Mouse (Mus musculus) CH12.LX (cell line): ENCODE measurements at regions not wholly inside any gene's neighbourhood (a gene's known extent, or its start where the extent isn't known, plus 50 kb on each side); places are given as distances from the start of the nearest gene placed in this dataset.

ENCODE experiments used
- POLR2A ChIP-seq: IDR thresholded peaks from 2 replicates; pipeline ENCODE4 v1.6.1; 2011; ENCODE audit warnings: low read depth, mild to moderate bottlenecking, improper control_type of control experiment, low read length
- POLR2AphosphoS2 ChIP-seq: IDR thresholded peaks from 2 replicates; pipeline ENCODE4 v1.6.1; 2011; ENCODE audit warnings: low read depth, low read length, improper control_type of control experiment

- TF ChIP-seq POLR2A (no peak), POLR2AphosphoS2 (no peak)
These were observed 64.8 kb upstream of the Akt3 start for GRCm38 (mm10) chr1:177322745-177323299.
